Mouse (Mus musculus) heart, embryonic 16.5 days (tissue): ENCODE results near the gene Grb10. TPM values are rescaled to one million over a fixed set of nuclear protein-coding genes. Genes with fewer than 3 reads are reported as not detected.

Source experiments
- ATAC-seq: fragments of 200-750 bp; cut with Nextera tagmentation; replicated peaks from 2 replicates; pipeline ENCODE4 v1.8.0; 2017; ENCODE audit warnings: moderate number of reproducible peaks; ENCODE audit not compliant: insufficient read depth, low FRiP score; ENCODE audit errors: extremely low read depth
- H3K27ac ChIP-seq: fragments of 300-500 bp; sonication (generic); 2 replicates; pipeline ENCODE4 v1.5.1; 2014; ENCODE audit warnings: mild to moderate bottlenecking, low read length, control low read depth, moderate library complexity
- H3K27me3 ChIP-seq: fragments of 300-500 bp; sonication (generic); 2 replicates; pipeline ENCODE4 v1.6.1; 2014; ENCODE audit warnings: low read length, mixed read lengths; ENCODE audit not compliant: control insufficient read depth, insufficient read depth
- H3K36me3 ChIP-seq: fragments of 300-500 bp; sonication (generic); 2 replicates; pipeline ENCODE4 v1.6.1; 2014; ENCODE audit not compliant: control insufficient read depth, insufficient read depth
- H3K4me1 ChIP-seq: fragments of 300-500 bp; sonication (generic); 2 replicates; pipeline ENCODE4 v1.6.1; 2014; ENCODE audit warnings: low read length, mixed read lengths; ENCODE audit not compliant: control insufficient read depth, insufficient read depth
- H3K4me2 ChIP-seq: fragments of 300-500 bp; sonication (generic); 2 replicates; pipeline ENCODE4 v1.6.1; 2014; ENCODE audit warnings: low read depth, mild to moderate bottlenecking, control low read depth, low read length
- H3K4me3 ChIP-seq: fragments of 300-500 bp; sonication (generic); 2 replicates; pipeline ENCODE4 v1.5.1; 2014; ENCODE audit warnings: mild to moderate bottlenecking, control low read depth, low read length
- H3K9ac ChIP-seq: fragments of 300-500 bp; sonication (generic); 2 replicates; pipeline ENCODE4 v1.6.1; 2014; ENCODE audit warnings: low read length, control low read depth
- H3K9me3 ChIP-seq: fragments of 300-500 bp; sonication (generic); replicated peaks from 2 replicates; pipeline ENCODE4 v1.6.1; 2016; ENCODE audit warnings: low read length; ENCODE audit not compliant: control insufficient read depth
- WGBS: fragments of 180-500 bp; shearing (Covaris S2); extraction: QIAGEN DNeasy Blood & Tissue Kit; methylation state at CpG from one replicate; pipeline ENCODE4 v1.1.7; 2014; 5-methylcytosine and 5-hydroxymethylcytosine counted together
- polyA plus RNA-seq: library from polyadenylated mRNA; unstranded; fragments of >200 nt; fragmentation: Nextera tagmentation; extraction: Ambion mirVana; gene quantifications from 2 replicates; pipeline ENCODE4 v1.2.1, GENCODE M21; 2015

Grb10 gene
- polyA plus RNA-seq, 1 experiment from 2014 or later, result 496 TPM

DNA sequence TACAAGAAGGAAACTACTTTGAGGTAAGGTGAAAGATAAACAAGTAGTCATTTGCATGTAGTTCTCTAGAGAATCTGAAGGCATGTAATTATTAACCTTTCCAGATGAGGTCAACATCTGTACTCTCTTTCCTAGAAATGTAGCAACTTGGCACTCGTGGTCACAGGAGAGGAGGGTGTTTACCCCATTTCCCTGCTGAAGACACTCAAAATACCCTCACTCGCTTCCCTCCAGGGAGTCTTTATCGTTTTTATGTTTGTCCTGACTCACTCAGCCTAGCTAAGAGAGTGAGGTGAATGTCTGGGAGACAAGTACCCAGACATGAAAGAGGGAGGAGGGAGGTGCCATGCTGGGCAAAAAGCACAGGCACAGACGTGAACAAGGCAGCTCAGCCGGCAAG lies 77.6 kb downstream of the Grb10 start:
- no peaks in the 10 kb centered on the region; the same call in 1 of the 2 replicates for H3K36me3 ChIP-seq
- no peak for ATAC-seq
- H3K27ac ChIP-seq, result peak overlapping the region; percentile 99
- peaks cover 74% of the 10 kb centered on the region for H3K4me1 ChIP-seq
- peak overlapping the region; percentile 68 for H3K9ac ChIP-seq
- 23% methylated on average over 5 of the region's 5 CpGs for WGBS
- H3K9me3 ChIP-seq, result no peaks in the 10 kb centered on the region
- H3K4me3 ChIP-seq, result no peak overlapping the region
- H3K27me3 ChIP-seq, result no peaks in the 10 kb centered on the region
- H3K4me2 ChIP-seq, result no peak overlapping the region

DNA sequence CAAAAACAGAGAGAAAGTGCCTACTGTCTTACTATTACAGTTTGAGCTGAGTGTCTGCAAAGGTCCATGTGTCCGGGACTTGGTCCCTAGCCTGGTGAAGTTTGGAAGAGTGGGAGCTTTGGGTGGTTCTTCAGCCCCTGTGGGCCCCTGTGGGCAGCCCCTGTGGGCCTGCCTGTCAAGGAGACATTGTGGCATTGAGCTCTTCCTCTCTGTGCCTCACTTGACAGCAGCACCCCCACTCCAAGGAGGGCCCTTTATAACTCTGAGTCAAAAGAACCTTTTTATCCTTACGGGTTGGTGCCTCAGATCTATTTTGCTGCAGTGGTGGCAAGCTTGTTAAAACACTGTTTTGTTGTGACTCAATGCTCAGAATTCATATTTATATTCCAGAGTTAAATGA lies 78.3 kb downstream of the Grb10 start:
- Histone ChIP-seq H3K4me1 (peaks cover 74% of the 10 kb centered on the region), H3K9me3 (no peaks in the 10 kb centered on the region), H3K9ac (peak overlapping the region; percentile 68), H3K4me3 (no peak overlapping the region), H3K36me3 (no peaks in the 10 kb centered on the region; the same call in 1 of the 2 replicates), H3K4me2 (no peak overlapping the region), H3K27me3 (no peaks in the 10 kb centered on the region), H3K27ac (peak overlapping the region; percentile 99)
- WGBS, result 62% methylated on average over 2 of the region's 2 CpGs
- ATAC-seq, result no peak

DNA sequence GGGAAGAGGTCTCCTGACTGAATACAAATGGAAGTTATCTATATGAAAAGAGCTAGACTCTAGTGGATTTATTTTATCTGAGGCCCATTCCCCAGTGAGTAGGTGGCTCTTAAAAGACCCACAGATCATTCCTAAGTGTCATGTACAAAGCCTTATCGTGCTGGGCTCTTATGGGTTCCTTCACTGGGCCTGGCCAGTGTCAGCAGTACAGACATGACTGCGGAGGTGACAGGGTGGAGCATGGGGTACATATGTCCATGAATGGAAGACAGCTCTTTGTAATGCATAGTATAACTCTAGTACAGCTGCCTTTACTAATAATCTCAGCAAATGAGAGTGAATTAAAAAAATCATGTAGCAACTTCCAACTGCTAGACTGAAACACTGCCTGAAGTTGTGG lies 80.0 kb downstream of the Grb10 start:
- Histone ChIP-seq H3K4me1 (peaks cover 74% of the 10 kb centered on the region), H3K9me3 (no peaks in the 10 kb centered on the region), H3K4me3 (no peak overlapping the region), H3K36me3 (peaks cover 2% of the 10 kb centered on the region), H3K4me2 (no peak overlapping the region), H3K27me3 (no peaks in the 10 kb centered on the region), H3K9ac (no peak overlapping the region), H3K27ac (peak overlapping the region; percentile 94)
- 23% methylated on average over 2 of the region's 2 CpGs for WGBS
- peak; percentile 60 for ATAC-seq

DNA sequence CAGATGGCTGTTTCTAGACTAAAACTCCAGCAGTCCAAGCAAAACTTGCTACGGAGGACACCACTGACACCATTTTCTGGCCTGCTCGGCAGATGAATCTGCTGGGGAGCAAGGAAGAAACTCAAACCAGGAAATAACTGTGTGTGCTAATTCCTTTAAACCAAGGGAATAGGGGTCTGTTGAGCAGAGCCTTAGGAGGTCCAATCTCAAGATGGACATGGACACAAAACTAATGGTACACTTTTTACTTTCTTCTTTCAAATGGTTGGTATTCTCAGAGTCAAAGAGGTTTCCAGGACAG lies 80.5 kb downstream of the Grb10 start:
- Histone ChIP-seq H3K27me3 (no peaks in the 10 kb centered on the region), H3K9ac (no peak overlapping the region), H3K4me3 (no peak overlapping the region), H3K36me3 (peaks cover 2% of the 10 kb centered on the region), H3K4me1 (peaks cover 72% of the 10 kb centered on the region), H3K4me2 (no peak overlapping the region), H3K27ac (peak overlapping the region; percentile 94), H3K9me3 (no peaks in the 10 kb centered on the region)
- ATAC-seq, result no peak
- WGBS, result 61% methylated on average over 2 of the region's 2 CpGs

DNA sequence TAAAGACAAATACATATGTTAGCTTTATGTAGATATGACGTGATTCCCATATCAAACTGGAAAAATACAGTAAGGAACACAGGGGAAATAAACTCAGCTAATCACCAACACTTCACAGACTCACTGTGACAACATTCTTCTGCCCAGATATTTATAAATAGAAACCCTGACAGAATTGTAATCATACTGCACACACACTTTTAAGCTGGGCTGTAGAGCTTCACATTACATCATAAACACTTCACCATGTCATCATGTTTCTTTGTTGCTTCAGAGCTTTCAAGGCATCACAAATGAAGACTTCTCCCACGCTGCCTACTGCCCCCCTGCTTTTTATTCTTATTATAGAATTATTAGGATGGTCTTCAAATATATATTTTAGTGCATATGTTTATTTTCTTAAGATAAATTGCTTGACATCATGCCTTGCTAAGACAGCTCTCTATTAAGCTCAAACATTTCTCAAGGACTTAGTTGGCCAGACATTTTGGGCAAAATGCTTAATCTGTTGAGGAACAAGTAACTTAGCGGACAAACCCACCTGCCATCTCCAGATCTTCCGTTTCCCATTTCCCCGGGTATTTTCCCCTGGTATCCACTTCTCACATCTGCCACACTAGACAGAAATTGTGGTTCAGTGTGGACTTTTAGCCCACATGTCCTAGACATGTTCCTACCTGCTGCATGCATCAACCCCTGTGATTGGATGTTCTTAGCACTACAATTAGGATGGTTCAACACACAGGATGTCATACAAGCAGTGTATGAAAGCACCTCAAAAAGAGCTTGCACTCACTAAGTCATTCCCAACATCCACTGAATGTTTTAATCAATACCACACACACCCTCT lies 81.0 kb downstream of the Grb10 start:
- Histone ChIP-seq H3K9me3 (no peaks in the 10 kb centered on the region), H3K27ac (peak overlapping the region; percentile 94), H3K4me3 (no peak overlapping the region), H3K4me2 (no peak overlapping the region), H3K27me3 (no peaks in the 10 kb centered on the region), H3K36me3 (peaks cover 2% of the 10 kb centered on the region), H3K9ac (peak overlapping the region; percentile 36), H3K4me1 (peaks cover 73% of the 10 kb centered on the region)
- WGBS, result 31% methylated on average over 5 of the region's 5 CpGs
- peak; percentile 65 for ATAC-seq

DNA sequence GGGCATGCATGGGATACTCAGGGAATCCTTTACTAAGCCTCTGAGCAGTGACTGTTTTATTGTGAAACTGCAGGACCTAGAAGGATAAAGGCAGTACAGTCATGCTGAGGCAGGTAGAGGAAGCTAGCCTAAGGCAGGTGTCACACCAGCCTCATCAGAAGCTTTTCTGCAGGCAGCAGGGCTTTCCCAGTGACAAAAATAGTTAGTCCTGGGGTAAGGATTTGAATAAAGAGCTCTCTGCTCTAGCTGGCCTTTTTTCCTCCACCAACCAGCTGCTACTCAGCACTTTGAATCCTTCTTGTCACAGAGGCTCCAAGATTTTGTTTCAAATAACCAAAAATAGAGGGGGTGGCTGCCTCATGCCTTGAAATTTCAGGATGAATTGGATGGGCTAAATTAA lies 82.7 kb downstream of the Grb10 start:
- Histone ChIP-seq H3K4me1 (peaks cover 59% of the 10 kb centered on the region), H3K27me3 (no peaks in the 10 kb centered on the region), H3K27ac (peak overlapping the region; percentile 94), H3K4me2 (no peak overlapping the region), H3K9me3 (no peaks in the 10 kb centered on the region), H3K36me3 (peaks cover 5% of the 10 kb centered on the region), H3K4me3 (no peak overlapping the region), H3K9ac (peak overlapping the region; percentile 71)
- no peak for ATAC-seq

DNA sequence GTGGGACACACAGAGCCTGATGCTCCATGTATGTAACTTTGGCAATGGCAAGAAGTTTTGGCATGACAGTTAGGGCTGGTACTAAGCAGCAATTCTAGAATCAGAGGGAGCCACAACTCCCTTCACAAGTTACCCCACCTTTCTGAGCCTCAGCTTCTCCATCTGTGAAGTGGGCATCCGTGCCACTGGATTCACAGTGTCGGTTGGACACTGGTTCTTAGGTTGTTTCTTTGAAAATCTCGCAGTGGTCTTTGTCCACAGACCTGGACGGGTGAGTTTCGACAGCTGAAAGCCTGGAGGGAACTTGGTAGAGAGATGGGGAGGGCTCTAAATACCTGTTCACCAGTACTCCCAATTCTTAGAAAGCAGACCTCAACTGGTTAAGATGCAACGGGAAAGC lies 83.9 kb downstream of the Grb10 start:
- peak overlapping the region; percentile 41 for H3K9ac ChIP-seq
- WGBS, result 84% methylated on average over 6 of the region's 6 CpGs

DNA sequence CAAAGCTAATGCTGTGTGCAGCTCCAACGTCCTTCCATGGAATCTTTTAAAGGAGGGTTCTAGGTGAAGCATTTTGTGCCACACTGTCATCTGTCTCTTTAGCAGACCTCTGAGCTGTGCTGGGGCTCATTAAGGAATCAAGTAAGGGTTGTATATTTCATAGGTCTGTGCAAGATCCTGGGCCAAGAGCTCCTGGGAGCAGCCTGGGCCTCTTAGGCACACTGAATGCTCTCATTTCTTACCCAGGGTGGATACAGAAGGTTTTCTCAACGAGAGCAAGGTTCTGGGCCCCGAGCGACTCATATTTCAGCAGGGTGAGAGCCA lies 84.4 kb downstream of the Grb10 start:
- no peak overlapping the region for H3K4me3 ChIP-seq
- peaks cover 57% of the 10 kb centered on the region for H3K4me1 ChIP-seq
- H3K27ac ChIP-seq, result peak overlapping the region; percentile 94
- WGBS, result 77% methylated on average over 4 of the region's 4 CpGs
- ATAC-seq, result no peak
- H3K27me3 ChIP-seq, result no peaks in the 10 kb centered on the region
- peak overlapping the region; percentile 41 for H3K9ac ChIP-seq
- no peak overlapping the region for H3K4me2 ChIP-seq
- H3K9me3 ChIP-seq, result no peaks in the 10 kb centered on the region
- H3K36me3 ChIP-seq, result peaks cover 11% of the 10 kb centered on the region

More for the DNA sequence above, 83.9 kb downstream of the Grb10 start:
- Histone ChIP-seq H3K9me3 (no peaks in the 10 kb centered on the region), H3K27me3 (no peaks in the 10 kb centered on the region), H3K4me1 (peaks cover 57% of the 10 kb centered on the region), H3K4me2 (no peak overlapping the region), H3K36me3 (peaks cover 9% of the 10 kb centered on the region), H3K4me3 (no peak overlapping the region), H3K27ac (peak overlapping the region; percentile 94)
- ATAC-seq, result no peak

DNA sequence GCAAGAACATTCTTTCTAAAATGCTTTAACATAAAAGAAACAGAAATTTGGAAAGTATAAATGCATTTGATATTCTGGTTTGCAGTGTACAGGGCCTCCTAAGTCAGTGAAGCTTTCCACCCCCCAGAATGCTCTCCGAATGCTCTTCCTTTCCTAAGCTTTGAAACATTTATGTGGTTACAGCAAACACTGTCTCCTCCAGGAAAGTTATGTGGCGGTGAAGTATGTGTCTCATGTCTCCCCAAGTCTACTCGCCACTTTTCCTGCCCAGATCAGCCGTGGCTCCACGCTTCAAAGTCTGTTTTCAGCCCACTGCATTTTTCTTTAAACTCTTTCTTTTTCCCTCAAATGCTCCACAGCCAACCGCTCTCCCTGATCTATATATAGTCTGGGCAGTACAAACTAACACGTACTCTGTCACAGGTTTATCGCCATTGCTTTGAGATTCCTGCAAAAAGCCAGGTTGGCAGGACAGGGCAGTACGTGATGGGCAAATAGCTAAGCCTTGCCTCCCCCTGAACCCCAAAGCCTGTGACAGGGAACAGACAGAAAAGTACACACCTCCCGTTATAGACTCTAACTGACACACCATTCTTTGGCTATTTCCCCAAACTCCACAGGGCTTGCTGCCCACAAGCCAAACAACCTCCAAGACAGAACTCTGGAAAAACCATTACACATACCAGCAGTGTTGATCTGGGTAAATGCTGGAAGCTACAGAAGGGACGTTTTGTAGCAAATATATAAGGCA lies 84.9 kb downstream of the Grb10 start:
- ATAC-seq, result 0 out of 2 replicates have a peak, but pooled peaks have one; percentile 37
- no peaks in the 10 kb centered on the region for H3K27me3 ChIP-seq
- H3K27ac ChIP-seq, result peak overlapping the region; percentile 94
- H3K9me3 ChIP-seq, result no peaks in the 10 kb centered on the region
- H3K4me1 ChIP-seq, result peaks cover 59% of the 10 kb centered on the region
- no peak overlapping the region for H3K4me3 ChIP-seq
- peaks cover 11% of the 10 kb centered on the region for H3K36me3 ChIP-seq
- peak overlapping the region; percentile 41 for H3K9ac ChIP-seq
- no peak overlapping the region for H3K4me2 ChIP-seq
- 51% methylated on average over 11 of the region's 11 CpGs for WGBS
